Mouse (Mus musculus) stomach, embryonic 14.5 days (tissue): Measurements from ENCODE around the gene 2310039H08Rik. TPM values are rescaled to one million over a fixed set of nuclear protein-coding genes. Genes with fewer than 3 reads are reported as not detected.

Source experiments
- ATAC-seq: fragments of 200-750 bp; cut with Nextera tagmentation; 2 replicates; pipeline ENCODE4 v1.8.0; 2017; ENCODE audit warnings: low read depth, moderate TSS enrichment; ENCODE audit not compliant: insufficient number of reproducible peaks, insufficient read depth, low FRiP score
- H3K27ac ChIP-seq: fragments of 300-500 bp; sonication (generic); 2 replicates; pipeline ENCODE4 v1.5.1; 2014; ENCODE audit warnings: mild to moderate bottlenecking, low read length, moderate library complexity, mixed read lengths
- H3K27me3 ChIP-seq: fragments of 300-500 bp; sonication (generic); 2 replicates; pipeline ENCODE4 v1.6.1; 2014; ENCODE audit warnings: low read length, control low read depth, mixed read lengths; ENCODE audit not compliant: control insufficient read depth, insufficient read depth
- H3K36me3 ChIP-seq: fragments of 300-500 bp; sonication (generic); 2 replicates; pipeline ENCODE4 v1.6.1; 2014; ENCODE audit warnings: mild to moderate bottlenecking, control low read depth, low read length, moderate library complexity, mixed read lengths; ENCODE audit not compliant: control insufficient read depth, insufficient read depth
- H3K4me1 ChIP-seq: fragments of 300-500 bp; sonication (generic); 2 replicates; pipeline ENCODE4 v1.6.1; 2014; ENCODE audit warnings: low read length, control low read depth, mixed read lengths; ENCODE audit not compliant: control insufficient read depth, insufficient read depth
- H3K4me2 ChIP-seq: fragments of 300-500 bp; sonication (generic); replicated peaks from 2 replicates; pipeline ENCODE4 v1.6.1; 2014; ENCODE audit warnings: low read depth, low read length, control low read depth
- H3K4me3 ChIP-seq: fragments of 300-500 bp; sonication (generic); 2 replicates; pipeline ENCODE4 v1.5.1; 2014; ENCODE audit warnings: low read depth, low read length, control low read depth
- H3K9ac ChIP-seq: fragments of 300-500 bp; sonication (generic); replicated peaks from 2 replicates; pipeline ENCODE4 v1.6.1; 2014; ENCODE audit warnings: low read depth, mild to moderate bottlenecking, control low read depth, low read length, moderate library complexity, mixed read lengths
- H3K9me3 ChIP-seq: fragments of 300-500 bp; sonication (generic); 2 replicates; pipeline ENCODE4 v1.6.1; 2016; ENCODE audit warnings: low read depth, low read length, control low read depth; ENCODE audit not compliant: control insufficient read depth
- WGBS: fragments of 180-500 bp; shearing (Covaris S2); extraction: QIAGEN DNeasy Blood & Tissue Kit; methylation state at CpG from one replicate; pipeline ENCODE4 v1.1.7; 2014; 5-methylcytosine and 5-hydroxymethylcytosine counted together
- polyA plus RNA-seq: library from polyadenylated mRNA; unstranded; fragments of >200 nt; fragmentation: Nextera tagmentation; extraction: Ambion mirVana; gene quantifications from 2 replicates; pipeline ENCODE4 v1.2.1, GENCODE M21; 2014

Gene 2310039H08Rik
- polyA plus RNA-seq, 1 experiment from 2014 or later = 79.1 TPM

DNA sequence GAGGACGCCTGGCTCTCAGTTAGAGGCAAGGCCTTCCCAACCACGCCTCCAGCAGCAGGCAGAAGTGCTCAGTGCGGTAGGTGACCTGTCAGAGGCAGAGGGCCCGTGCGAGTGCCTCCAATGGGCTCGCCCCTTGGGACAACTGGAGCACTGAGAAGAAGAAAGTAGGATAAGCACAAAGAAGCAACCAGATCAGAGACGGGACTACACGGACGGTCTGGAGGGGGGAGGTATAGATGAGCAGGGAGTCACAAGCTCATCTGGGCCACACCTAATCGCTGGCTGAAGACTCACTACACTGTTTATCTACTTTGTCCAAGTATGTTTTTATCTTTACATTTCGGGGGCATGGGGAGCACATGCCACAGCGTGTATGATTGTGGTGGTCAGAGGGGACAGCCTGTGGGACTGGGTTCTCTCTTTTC is 45.3 kb downstream of the 2310039H08Rik start:
- no peaks in the 10 kb centered on the region for H3K9me3 ChIP-seq
- no peak overlapping the region for H3K27ac ChIP-seq
- no peak overlapping the region for H3K4me3 ChIP-seq
- 89% methylated on average over 12 of the region's 12 CpGs for WGBS
- no peak overlapping the region for H3K9ac ChIP-seq
- H3K36me3 ChIP-seq = peaks cover 10% of the 10 kb centered on the region
- no peak overlapping the region for H3K4me2 ChIP-seq
- no peak for ATAC-seq
- no peaks in the 10 kb centered on the region for H3K27me3 ChIP-seq
- H3K4me1 ChIP-seq = no peaks in the 10 kb centered on the region

DNA sequence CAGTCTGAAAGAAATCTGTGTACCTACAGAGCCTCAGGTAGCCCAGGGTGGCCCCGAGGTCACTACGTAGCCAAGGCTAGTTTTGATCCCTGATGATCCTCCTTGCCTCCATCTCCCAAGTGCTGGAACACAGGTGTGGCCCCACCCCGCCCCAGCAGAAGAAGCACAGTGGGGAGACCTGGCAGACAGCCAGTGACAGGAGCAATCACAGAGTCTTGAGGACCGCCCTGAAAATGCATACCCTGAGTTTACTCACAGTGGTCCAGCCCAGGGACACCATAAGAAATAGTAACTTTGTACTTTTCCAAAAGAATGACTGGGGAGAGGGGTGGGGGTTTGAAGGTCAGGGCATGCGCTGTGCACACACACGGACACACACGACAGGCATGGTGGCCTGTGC is 48.2 kb downstream of the 2310039H08Rik start:
- Histone ChIP-seq H3K36me3 (peaks cover 27% of the 10 kb centered on the region), H3K9me3 (no peaks in the 10 kb centered on the region), H3K4me2 (no peak overlapping the region), H3K9ac (no peak overlapping the region), H3K27ac (no peak overlapping the region), H3K27me3 (no peaks in the 10 kb centered on the region), H3K4me3 (no peak overlapping the region), H3K4me1 (no peaks in the 10 kb centered on the region)
- WGBS = 91% methylated on average over 7 of the region's 7 CpGs
- no peak for ATAC-seq

Other genes starting within 250 kb of the 2310039H08Rik start
- 3.6 and 5.6 TPM in 2 replicates for gene Cul9, start 226.2 kb upstream of the 2310039H08Rik start, polyA plus RNA-seq
- gene Srf, start 216.5 kb upstream of the 2310039H08Rik start, polyA plus RNA-seq = 12.2 and 15.7 TPM in 2 replicates
- gene Ptk7, start 143.1 kb upstream of the 2310039H08Rik start, polyA plus RNA-seq = 37.6 and 45.2 TPM in 2 replicates
- 31.0 and 32.3 TPM in 2 replicates for gene Klc4, start 126.6 kb upstream of the 2310039H08Rik start, polyA plus RNA-seq
- gene Mrpl2, start 126.4 kb upstream of the 2310039H08Rik start, polyA plus RNA-seq = 99.2 and 104 TPM in 2 replicates
- gene Cul7, start 122.3 kb upstream of the 2310039H08Rik start, polyA plus RNA-seq = 45.9 and 47.2 TPM in 2 replicates
- gene Rrp36, start 98.3 kb upstream of the 2310039H08Rik start, polyA plus RNA-seq = 52.3 and 53.5 TPM in 2 replicates
- 152 and 162 TPM in 2 replicates for gene Mea1, start 93.8 kb upstream of the 2310039H08Rik start, polyA plus RNA-seq
- 101 and 105 TPM in 2 replicates for gene Klhdc3, start 91.7 kb upstream of the 2310039H08Rik start, polyA plus RNA-seq
- gene Ppp2r5d, start 67.5 kb upstream of the 2310039H08Rik start, polyA plus RNA-seq = 77.5 and 82.8 TPM in 2 replicates
- gene Pex6, start 61.2 kb upstream of the 2310039H08Rik start, polyA plus RNA-seq = 18.6 and 18.8 TPM in 2 replicates
- 0.33 and 0.67 TPM in 2 replicates for gene Gnmt, start 43.5 kb upstream of the 2310039H08Rik start, polyA plus RNA-seq
- gene Cnpy3, start 20.4 kb upstream of the 2310039H08Rik start, polyA plus RNA-seq = 68.3 and 68.4 TPM in 2 replicates
- 0.59 and 0.77 TPM in 2 replicates for gene Ptcra, start 8.9 kb upstream of the 2310039H08Rik start, polyA plus RNA-seq
- 139 and 149 TPM in 2 replicates for gene Rpl7l1, start 10.0 kb downstream of the 2310039H08Rik start, polyA plus RNA-seq
- gene Bicral, start 85.8 kb downstream of the 2310039H08Rik start, polyA plus RNA-seq = 6.0 and 6.6 TPM in 2 replicates
- 52.6 and 54.3 TPM in 2 replicates for gene Tbcc, start 118.0 kb downstream of the 2310039H08Rik start, polyA plus RNA-seq
- not detected in 2 replicates for gene Prph2, start 137.8 kb downstream of the 2310039H08Rik start, polyA plus RNA-seq
- gene Ubr2, start 237.9 kb downstream of the 2310039H08Rik start, polyA plus RNA-seq = 23.3 and 24.5 TPM in 2 replicates